Mouse (Mus musculus) stomach, embryonic 15.5 days (tissue): ENCODE measurements around the gene Tprn. TPM values are rescaled to one million over a fixed set of nuclear protein-coding genes. Genes with fewer than 3 reads are reported as not detected.
A peak's percentile ranks its signal among the peaks of the same experiment; 100 is the strongest.
"Not testable (repeated sequence)": the region's sequence is repeated elsewhere in the genome, so short reads cannot be mapped to it uniquely, and the experiment has no call there.

ENCODE experiments used
- ATAC-seq: fragments of 200-750 bp; cut with Nextera tagmentation; 2 replicates; pipeline ENCODE4 v1.8.0; 2017; ENCODE audit warnings: low read depth, moderate number of reproducible peaks, moderate TSS enrichment; ENCODE audit not compliant: insufficient read depth, low FRiP score
- H3K27ac ChIP-seq: fragments of 300-500 bp; sonication (generic); 2 replicates; pipeline ENCODE4 v1.5.1; 2015; ENCODE audit warnings: mild to moderate bottlenecking, inconsistent platforms
- H3K27me3 ChIP-seq: fragments of 300-500 bp; sonication (generic); replicated peaks from 2 replicates; pipeline ENCODE4 v1.6.1; 2015; ENCODE audit warnings: inconsistent platforms
- H3K36me3 ChIP-seq: fragments of 300-500 bp; sonication (generic); 2 replicates; pipeline ENCODE4 v1.6.1; 2015; ENCODE audit warnings: inconsistent platforms
- H3K4me1 ChIP-seq: fragments of 300-500 bp; sonication (generic); 2 replicates; pipeline ENCODE4 v1.6.1; 2015; ENCODE audit warnings: inconsistent platforms
- H3K4me2 ChIP-seq: fragments of 300-500 bp; sonication (generic); 2 replicates; pipeline ENCODE4 v1.6.1; 2015; ENCODE audit warnings: mild to moderate bottlenecking, inconsistent platforms
- H3K4me3 ChIP-seq: fragments of 300-500 bp; sonication (generic); replicated peaks from 2 replicates; pipeline ENCODE4 v1.5.1; 2015; ENCODE audit warnings: inconsistent platforms
- H3K9ac ChIP-seq: fragments of 300-500 bp; sonication (generic); 2 replicates; pipeline ENCODE4 v1.6.1; 2015; ENCODE audit warnings: inconsistent platforms
- H3K9me3 ChIP-seq: fragments of 300-500 bp; sonication (generic); 2 replicates; pipeline ENCODE4 v1.6.1; 2016; ENCODE audit warnings: inconsistent platforms
- WGBS: fragments of 180-500 bp; shearing (Covaris S2); methylation state at CpG from one replicate; pipeline ENCODE4 v1.1.7; 2015; 5-methylcytosine and 5-hydroxymethylcytosine counted together
- polyA plus RNA-seq: library from polyadenylated mRNA; unstranded; fragments of >200 nt; fragmentation: Nextera tagmentation; extraction: Ambion mirVana; gene quantifications from 2 replicates; pipeline ENCODE4 v1.2.1, GENCODE M21; 2015

Tprn gene
- polyA plus RNA-seq, 1 experiment from 2014 or later, result 17.7 TPM

DNA sequence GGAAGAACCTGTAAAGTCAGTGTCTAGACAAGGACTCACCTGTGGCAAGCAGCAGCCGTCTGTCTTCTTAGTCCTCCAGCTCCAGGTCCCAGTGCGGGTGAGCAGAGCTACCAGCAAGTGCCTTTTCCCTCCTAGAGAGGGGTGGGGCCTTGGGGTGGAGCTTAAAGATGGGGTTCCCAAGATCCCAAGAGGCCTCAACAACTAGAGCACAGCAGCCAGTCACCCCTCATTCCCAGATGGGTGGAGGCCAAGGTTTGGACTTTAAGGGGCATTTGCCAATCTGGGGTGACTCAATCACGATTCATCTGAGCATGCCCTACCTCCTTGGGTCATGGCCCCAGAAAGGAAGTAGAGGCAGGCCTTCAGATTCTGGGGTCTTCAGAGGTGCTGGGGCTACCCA is 22.7 kb upstream of the Tprn start:
- Histone ChIP-seq H3K27me3 (0 out of 2 replicates have a peak, but pooled peaks cover 20% of the 10 kb centered on the region), H3K27ac (no peak overlapping the region), H3K9ac (no peak overlapping the region), H3K36me3 (no peaks in the 10 kb centered on the region), H3K4me1 (peaks cover 25% of the 10 kb centered on the region), H3K9me3 (no peaks in the 10 kb centered on the region), H3K4me3 (no peak overlapping the region), H3K4me2 (no peak overlapping the region)
- WGBS, result 82% methylated on average over 3 of the region's 3 CpGs
- ATAC-seq, result no peak

DNA sequence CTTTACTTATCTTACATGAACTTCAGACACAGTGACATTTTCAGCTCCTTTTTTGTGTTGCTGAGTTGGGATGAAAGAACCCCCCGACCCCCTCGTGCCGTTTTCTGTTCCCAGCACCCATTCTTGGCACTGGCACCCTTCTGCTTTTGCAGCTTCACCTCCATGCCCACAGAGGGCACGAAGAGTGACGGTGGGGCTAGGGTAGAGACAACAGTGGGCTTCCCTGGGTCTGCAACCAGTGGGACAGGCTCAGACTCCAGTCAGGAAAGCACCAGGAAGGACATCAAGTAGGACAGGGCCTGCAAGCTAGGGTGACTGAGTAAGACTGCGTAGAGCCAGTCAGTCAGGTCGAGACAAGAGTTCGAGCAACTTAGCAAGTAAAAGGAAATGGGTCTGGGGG is 22.1 kb upstream of the Tprn start:
- Histone ChIP-seq H3K36me3 (no peaks in the 10 kb centered on the region), H3K9ac (no peak overlapping the region), H3K27ac (peak overlapping the region; percentile 60; the same call in 1 of the 2 replicates), H3K27me3 (0 out of 2 replicates have a peak, but pooled peaks cover 20% of the 10 kb centered on the region), H3K4me1 (peaks cover 25% of the 10 kb centered on the region), H3K9me3 (no peaks in the 10 kb centered on the region), H3K4me2 (peak overlapping the region; percentile 97), H3K4me3 (peak overlapping the region; percentile 52)
- 47% methylated on average over 8 of the region's 8 CpGs for WGBS
- no peak for ATAC-seq

DNA sequence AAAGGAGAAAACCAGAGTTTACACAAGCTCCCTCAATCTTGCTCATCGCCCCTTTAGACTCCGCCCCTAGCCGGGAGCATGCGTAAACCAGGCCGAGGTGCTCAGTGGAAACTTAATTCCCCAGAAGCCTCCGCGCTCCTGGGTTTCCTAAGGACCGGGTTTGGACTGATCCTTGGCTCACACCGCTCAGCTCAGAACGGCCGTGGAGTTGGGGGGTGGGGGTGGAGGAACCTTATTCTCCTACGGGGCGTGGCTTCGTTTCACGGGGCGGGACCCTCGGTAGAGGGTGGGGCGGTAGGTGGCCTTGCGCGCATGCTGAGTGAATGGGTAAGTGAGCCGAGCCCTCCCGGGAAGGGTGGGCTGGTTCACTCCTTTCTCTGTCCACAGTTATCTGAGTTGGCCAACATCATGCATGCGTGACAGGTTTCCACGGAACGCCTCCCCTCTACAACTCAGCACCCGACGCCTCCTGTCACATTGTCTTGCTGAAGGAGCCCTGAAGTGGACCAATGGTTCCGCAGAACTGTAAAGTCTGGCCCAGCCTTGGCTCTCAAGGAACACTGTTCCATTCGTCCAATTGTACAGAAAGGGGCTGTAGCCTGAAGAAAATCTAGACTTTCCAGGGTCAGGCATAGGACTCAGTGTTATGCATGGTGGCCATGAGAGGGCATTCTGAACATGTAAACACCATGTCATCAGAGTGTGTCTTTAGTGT is 21.5 kb upstream of the Tprn start:
- Histone ChIP-seq H3K27me3 (0 out of 2 replicates have a peak, but pooled peaks cover 20% of the 10 kb centered on the region), H3K4me3 (peak overlapping the region; percentile 52), H3K36me3 (no peaks in the 10 kb centered on the region), H3K4me1 (peaks cover 25% of the 10 kb centered on the region), H3K9me3 (no peaks in the 10 kb centered on the region), H3K4me2 (peak overlapping the region; percentile 97), H3K9ac (no peak overlapping the region), H3K27ac (peak overlapping the region; percentile 60)
- 2% methylated on average over 29 of the region's 29 CpGs for WGBS
- peak; percentile 67 for ATAC-seq

DNA sequence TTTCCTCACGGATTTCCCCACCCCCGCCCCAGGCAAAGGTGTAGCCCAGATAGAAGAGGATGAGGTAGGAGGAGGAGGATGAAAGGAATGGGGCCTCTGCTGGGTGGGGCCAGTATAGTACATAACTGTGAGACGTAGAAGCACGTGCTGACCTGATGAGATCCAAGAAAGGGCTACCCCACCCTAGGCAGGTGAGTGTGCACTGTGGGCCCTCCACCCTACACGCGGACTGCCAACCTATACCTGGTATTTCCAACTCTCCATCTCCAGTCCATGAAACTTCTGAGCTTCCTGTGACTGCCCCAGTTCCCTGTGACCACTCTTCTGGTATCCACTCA is 21.0 kb upstream of the Tprn start:
- peak overlapping the region; percentile 60 for H3K27ac ChIP-seq
- H3K4me2 ChIP-seq, result peak overlapping the region; percentile 97
- peak overlapping the region; percentile 52 for H3K4me3 ChIP-seq
- H3K4me1 ChIP-seq, result peaks cover 25% of the 10 kb centered on the region
- no peak overlapping the region for H3K9ac ChIP-seq
- H3K27me3 ChIP-seq, result 0 out of 2 replicates have a peak, but pooled peaks cover 20% of the 10 kb centered on the region
- no peak for ATAC-seq
- H3K36me3 ChIP-seq, result no peaks in the 10 kb centered on the region
- WGBS, result 13% methylated on average over 6 of the region's 6 CpGs
- no peaks in the 10 kb centered on the region for H3K9me3 ChIP-seq

DNA sequence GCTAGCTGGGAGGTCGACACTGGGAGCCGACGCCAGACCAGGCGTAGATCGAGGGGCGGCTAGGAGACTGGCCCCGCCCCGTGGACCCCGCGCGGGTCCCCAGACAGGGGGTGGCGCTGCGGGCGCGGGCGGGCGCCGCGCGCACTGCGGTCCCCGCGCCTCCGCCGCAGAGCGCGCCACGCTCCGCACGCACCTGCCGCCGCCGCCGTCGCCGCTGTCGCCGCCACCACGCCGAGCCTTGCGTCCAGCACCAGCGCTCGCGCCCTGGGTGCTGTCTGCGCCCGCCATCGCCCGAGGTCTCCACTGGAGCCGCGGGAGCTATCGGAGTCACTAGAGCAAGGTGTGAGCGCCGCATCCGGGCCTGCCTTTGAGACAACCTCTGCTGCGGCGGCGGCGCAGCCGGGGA is 20.3 kb upstream of the Tprn start, which contains the start of the genes Rnf208 and Cysrt1:
TSS of gene Rnf208 (plus strand) at position 155 of the 406 bp plus-strand sequence.
TSS of gene Cysrt1 (minus strand) at position 352 of the 406 bp plus-strand sequence.
- Histone ChIP-seq H3K4me2 (peak within 1 kb of the TSS; percentile 97), H3K36me3 (no peaks in the 10 kb centered on the region), H3K9ac (peak within 1 kb of the TSS; percentile 44), H3K27me3 (0 out of 2 replicates have a peak, but pooled peaks cover 20% of the 10 kb centered on the region), H3K4me1 (peaks cover 25% of the 10 kb centered on the region), H3K27ac (peak within 1 kb of the TSS; percentile 60), H3K9me3 (no peaks in the 10 kb centered on the region), H3K4me3 (peak within 1 kb of the TSS; percentile 52)
- WGBS, result under 1% methylated on average over 53 of the region's 59 CpGs
- no peak for ATAC-seq

DNA sequence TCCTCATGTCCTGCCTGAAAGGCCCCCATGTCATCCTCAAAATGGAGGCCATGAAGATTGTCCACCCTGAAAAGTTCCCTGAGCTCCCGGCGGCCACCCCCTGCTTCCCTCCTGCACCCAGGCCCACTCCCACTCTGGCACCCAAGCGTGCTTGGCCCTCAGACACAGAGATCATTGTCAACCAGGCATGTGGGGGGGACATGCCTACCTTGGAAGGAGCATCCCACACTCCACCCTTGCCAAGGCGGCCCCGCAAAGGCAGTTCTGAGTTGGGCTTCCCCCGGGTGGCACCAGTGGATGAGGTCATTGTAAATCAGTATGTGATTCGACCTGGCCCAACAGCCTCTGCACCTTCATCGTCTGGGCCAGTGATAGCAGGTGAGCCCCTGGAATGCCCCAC is 19.1 kb upstream of the Tprn start:
- ATAC-seq, result no peak

DNA sequence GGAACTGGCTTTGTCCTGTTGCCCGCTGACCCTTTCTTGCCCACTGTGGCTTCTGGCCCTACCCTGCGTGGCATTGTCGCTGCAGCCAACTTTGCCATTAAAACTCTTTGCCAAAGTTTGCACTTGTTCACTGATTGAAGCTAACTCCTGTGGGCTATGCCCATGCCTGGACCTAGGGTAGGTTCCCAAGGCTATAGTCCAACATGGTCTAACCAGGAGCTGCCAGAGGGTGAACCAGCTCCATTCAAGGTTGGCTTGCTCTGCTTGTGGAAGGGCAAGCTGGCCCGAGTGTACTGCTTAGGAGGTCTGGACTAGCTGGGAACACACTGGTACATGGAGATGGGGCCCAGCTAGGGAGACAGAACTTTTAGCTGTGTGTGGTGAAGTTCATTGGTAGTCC is 18.3 kb upstream of the Tprn start:
- no peak overlapping the region for H3K9ac ChIP-seq

More for the DNA sequence above, 19.1 kb upstream of the Tprn start:
- H3K36me3 ChIP-seq, result 0 out of 2 replicates have a peak, but pooled peaks cover 5% of the 10 kb centered on the region
- H3K4me1 ChIP-seq, result peaks cover 25% of the 10 kb centered on the region
- 0 out of 2 replicates have a peak, but pooled peaks cover 20% of the 10 kb centered on the region for H3K27me3 ChIP-seq
- no peaks in the 10 kb centered on the region for H3K9me3 ChIP-seq
- 71% methylated on average over 8 of the region's 8 CpGs for WGBS
- no peak overlapping the region for H3K4me3 ChIP-seq
- H3K9ac ChIP-seq, result no peak overlapping the region
- H3K27ac ChIP-seq, result no peak overlapping the region
- no peak overlapping the region for H3K4me2 ChIP-seq

DNA sequence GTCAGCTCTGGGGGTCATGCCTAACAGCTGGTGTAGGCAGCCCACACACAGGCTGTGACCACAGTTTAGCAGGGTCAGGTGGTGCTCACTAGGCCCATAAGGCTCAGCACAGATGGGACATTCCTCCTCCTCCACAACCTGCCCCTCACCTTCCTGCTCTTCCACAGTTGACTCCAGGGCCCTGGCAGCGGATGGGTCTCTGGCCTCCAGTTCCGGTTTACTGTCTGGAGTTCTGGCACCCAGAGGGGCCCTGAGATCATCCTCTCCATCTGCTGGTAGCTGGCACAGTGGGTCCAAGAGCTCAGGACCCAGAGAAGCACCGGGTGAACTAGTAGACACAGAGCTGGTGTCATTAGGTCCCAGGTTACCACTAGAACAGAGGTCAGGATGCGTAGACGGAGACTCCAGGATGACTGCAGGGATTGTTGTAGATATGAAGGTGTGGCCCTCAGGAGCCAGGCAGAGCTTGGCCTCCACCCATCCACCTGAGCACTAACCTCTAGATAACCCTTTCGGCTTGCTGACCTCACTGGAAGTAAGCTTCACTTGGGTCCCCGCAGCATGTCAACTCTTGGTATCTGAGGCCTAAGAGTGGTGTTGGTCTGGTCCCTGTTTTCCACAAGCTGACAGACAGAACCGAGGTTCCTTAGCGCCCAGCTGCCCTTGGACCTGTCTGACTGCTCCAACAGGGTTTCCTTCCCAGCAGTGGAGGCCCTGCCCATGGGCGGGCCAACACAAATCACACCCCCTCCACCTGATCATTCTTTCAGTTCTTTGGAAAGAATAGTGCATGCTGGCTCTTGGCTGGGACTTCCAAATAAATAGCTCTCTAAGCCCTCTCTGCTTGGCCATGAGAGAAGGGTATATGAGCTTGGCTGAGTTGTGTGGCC is 16.0 kb upstream of the Tprn start, which contains the start of gene AL732309.1:
TSS of gene AL732309.1 (minus strand) at position 681 of the 890 bp plus-strand sequence.
- Histone ChIP-seq H3K9ac (no peak within 1 kb of the TSS), H3K4me3 (no peak within 1 kb of the TSS), H3K27ac (no peak within 1 kb of the TSS; the same call in 1 of the 2 replicates), H3K9me3 (no peaks in the 10 kb centered on the region), H3K4me1 (peaks cover 13% of the 10 kb centered on the region; the same call in 1 of the 2 replicates), H3K27me3 (0 out of 2 replicates have a peak, but pooled peaks cover 19% of the 10 kb centered on the region), H3K4me2 (no peak within 1 kb of the TSS), H3K36me3 (peaks cover 31% of the 10 kb centered on the region; the same call in 1 of the 2 replicates)
- ATAC-seq, result peak; percentile 63
- WGBS, result 79% methylated on average over 10 of the region's 10 CpGs

More for the DNA sequence above, 18.3 kb upstream of the Tprn start:
- no peaks in the 10 kb centered on the region for H3K9me3 ChIP-seq
- H3K27ac ChIP-seq, result no peak overlapping the region
- H3K36me3 ChIP-seq, result 0 out of 2 replicates have a peak, but pooled peaks cover 12% of the 10 kb centered on the region
- no peak overlapping the region for H3K4me2 ChIP-seq
- 0 out of 2 replicates have a peak, but pooled peaks cover 20% of the 10 kb centered on the region for H3K27me3 ChIP-seq
- no peak overlapping the region for H3K4me3 ChIP-seq
- peaks cover 25% of the 10 kb centered on the region for H3K4me1 ChIP-seq
- 88% methylated on average over 4 of the region's 4 CpGs for WGBS
- ATAC-seq, result no peak

DNA sequence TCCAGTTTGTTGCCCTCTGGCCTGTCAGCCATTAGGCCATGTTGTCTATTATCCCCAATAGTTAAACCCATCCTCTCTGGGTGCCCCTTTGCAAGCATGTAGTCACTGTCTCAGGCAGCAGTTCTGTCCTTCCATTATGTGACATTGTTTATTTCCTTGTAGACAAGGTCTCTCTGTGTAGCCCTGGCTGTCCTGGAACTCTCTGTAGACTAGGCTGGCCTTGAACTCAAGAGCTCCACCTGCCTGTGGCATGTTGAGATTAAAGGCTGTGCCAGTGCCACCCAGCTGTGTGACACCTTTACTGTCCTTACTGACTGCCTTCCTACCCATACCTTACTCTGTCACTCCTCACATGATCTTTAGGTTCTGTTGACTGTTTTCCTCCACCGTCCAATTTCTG is 10.1 kb upstream of the Tprn start:
- WGBS, result 66% methylated on average over 1 of the region's 1 CpGs
- H3K27ac ChIP-seq, result no peak overlapping the region
- no peak overlapping the region for H3K9ac ChIP-seq
- H3K4me1 ChIP-seq, result peaks cover 14% of the 10 kb centered on the region
- ATAC-seq, result no peak
- no peak overlapping the region for H3K4me3 ChIP-seq
- no peaks in the 10 kb centered on the region for H3K27me3 ChIP-seq
- no peak overlapping the region for H3K4me2 ChIP-seq
- H3K36me3 ChIP-seq, result peaks cover 38% of the 10 kb centered on the region; the same call in 1 of the 2 replicates
- H3K9me3 ChIP-seq, result no peaks in the 10 kb centered on the region

DNA sequence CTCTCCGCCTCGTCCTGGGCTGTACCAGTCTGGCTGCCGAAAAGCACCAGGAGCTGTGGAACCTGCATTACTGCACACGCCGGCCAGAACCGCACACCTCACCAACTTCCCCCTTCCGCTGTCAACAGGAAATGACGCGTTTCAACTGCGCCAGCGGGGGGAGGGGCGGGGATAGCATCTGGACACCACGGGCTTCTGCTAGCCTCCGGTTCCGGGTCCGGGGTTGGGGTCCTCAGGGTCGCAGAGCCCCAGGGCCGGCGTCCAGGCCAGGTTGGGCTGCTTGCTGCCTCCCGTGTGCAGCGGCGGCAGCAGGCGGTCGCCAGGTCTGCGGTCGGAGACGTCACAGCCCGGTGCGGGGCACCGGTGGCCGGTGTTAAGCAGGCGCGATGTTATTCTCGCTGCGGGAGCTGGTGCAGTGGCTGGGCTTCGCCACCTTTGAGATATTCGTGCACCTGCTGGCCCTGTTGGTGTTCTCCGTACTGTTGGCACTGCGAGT is 7.1 kb upstream of the Tprn start, which contains the start of gene Tmem203:
TSS of gene Tmem203 (plus strand) at position 156 of the 496 bp plus-strand sequence.
- Histone ChIP-seq H3K4me1 (peaks cover 14% of the 10 kb centered on the region), H3K9ac (peak within 1 kb of the TSS; percentile 86), H3K9me3 (no peaks in the 10 kb centered on the region), H3K4me2 (peak within 1 kb of the TSS; percentile 96), H3K27me3 (no peaks in the 10 kb centered on the region), H3K4me3 (peak within 1 kb of the TSS; percentile 92), H3K27ac (peak within 1 kb of the TSS; percentile 75), H3K36me3 (peaks cover 15% of the 10 kb centered on the region; the same call in 1 of the 2 replicates)
- peak; percentile 86 for ATAC-seq
- 0% methylated on average over 39 of the region's 39 CpGs for WGBS

DNA sequence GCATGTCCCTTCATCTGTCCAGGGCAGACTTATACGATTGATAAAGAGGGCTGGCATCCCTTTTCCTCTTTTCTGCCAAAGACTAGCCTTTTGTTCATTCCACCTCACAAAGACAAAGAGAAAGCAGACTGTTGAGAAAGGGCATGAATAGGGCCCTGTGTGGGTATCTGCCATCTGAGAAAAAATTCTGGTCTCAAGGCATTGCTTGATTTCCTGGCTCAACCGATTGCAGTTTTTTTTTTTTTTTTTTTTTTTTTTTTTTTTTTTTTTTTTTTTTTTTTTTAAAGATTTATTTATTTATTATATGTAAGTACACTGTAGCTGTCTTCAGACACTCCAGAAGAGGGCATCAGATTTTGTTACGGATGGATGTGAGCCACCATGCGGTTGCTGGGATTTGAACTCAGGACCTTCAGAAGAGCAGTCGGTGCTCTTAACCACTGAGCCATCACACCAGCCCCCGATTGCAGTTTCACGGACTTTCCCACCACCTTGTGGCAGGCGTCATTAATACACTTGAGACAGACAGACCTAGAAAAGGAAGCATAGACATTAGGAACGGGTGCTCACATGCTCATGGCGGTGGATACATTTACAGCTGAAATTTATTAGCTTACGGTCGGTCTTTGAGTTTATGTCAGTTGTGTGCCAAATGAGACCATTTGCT is 5.8 kb upstream of the Tprn start:
- WGBS, result 57% methylated on average over 12 of the region's 12 CpGs
- H3K27me3 ChIP-seq, ATAC-seq, H3K36me3 ChIP-seq, H3K27ac ChIP-seq, H3K9me3 ChIP-seq: not testable (repeated sequence)
- peak overlapping the region; percentile 96 for H3K4me2 ChIP-seq
- H3K9ac ChIP-seq, result 0 out of 2 replicates have a peak overlapping the region, but pooled peaks have one; percentile 86
- peaks cover 14% of the 10 kb centered on the region for H3K4me1 ChIP-seq
- H3K4me3 ChIP-seq, result peak overlapping the region; percentile 92
